Mouse (Mus musculus) splenic B cell, adult 2 months (primary cell): Measurements from ENCODE around the gene 6820408C15Rik.
"Not testable (repeated sequence)": the region's sequence is repeated elsewhere in the genome, so short reads cannot be mapped to it uniquely, and the experiment has no call there.

Experiments used
- DNase-seq: peaks from one replicate; pipeline ENCODE4 v3.0.0-alpha.2; 2011; ENCODE audit warnings: low read depth, low spot score
- H3K27me3 ChIP-seq: 2 replicates; pipeline ENCODE4 v1.6.1; 2012; ENCODE audit warnings: mild to moderate bottlenecking, low read length, moderate library complexity, mixed read lengths; ENCODE audit not compliant: control insufficient read depth, poor library complexity, insufficient read depth, severe bottlenecking
- H3K36me3 ChIP-seq: 2 replicates; pipeline ENCODE4 v1.6.1; 2012; ENCODE audit warnings: mild to moderate bottlenecking, low read length, moderate library complexity, mixed read lengths; ENCODE audit not compliant: control insufficient read depth, poor library complexity, insufficient read depth, severe bottlenecking

Gene 6820408C15Rik

DNA sequence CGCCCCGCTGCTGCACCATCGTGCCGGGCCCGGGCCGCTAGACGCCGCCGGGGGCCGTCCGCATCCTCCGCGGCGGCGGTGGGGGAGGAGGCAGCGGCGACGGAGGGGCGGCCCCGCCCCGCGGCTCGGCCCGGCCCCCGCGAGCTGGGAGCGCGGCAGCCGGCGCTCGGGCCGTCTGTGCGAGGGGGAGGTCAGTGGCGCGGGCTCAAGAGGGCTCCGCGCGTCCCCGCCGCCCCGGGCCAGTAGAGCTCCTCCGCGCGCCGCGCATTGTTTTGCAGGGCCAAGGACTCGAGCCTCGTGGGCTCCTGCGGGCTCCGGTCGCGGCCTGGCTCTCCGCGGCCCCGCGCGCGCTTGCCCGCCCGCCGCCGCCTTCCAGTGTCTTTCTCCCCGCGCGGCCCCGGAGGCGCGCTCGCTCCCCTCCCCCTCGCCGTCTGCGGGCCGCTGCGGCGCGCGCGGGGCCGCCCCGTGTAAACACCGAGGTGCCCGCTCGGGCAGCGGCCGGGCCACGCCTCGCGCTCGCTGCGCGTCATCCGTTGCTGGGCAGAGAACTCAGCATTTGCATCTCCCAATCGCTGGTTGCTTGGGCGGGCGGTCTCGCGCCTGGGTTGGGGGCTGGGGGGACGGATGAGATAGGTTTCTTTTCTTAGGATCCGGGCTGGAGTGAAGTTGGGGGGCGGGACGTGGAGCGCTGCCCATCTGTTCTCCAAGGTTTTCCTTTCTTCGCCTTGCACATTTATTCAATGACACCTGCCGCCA lies 17.5 kb upstream of the 6820408C15Rik start, which contains the start of gene Sox12:
TSS of gene Sox12 (minus strand) at position 384 of the 756 bp plus-strand sequence.
- peak; percentile 97 for DNase-seq
- Histone ChIP-seq H3K36me3 (no peaks in the 10 kb centered on the region), H3K27me3 (no peaks in the 10 kb centered on the region)

DNA sequence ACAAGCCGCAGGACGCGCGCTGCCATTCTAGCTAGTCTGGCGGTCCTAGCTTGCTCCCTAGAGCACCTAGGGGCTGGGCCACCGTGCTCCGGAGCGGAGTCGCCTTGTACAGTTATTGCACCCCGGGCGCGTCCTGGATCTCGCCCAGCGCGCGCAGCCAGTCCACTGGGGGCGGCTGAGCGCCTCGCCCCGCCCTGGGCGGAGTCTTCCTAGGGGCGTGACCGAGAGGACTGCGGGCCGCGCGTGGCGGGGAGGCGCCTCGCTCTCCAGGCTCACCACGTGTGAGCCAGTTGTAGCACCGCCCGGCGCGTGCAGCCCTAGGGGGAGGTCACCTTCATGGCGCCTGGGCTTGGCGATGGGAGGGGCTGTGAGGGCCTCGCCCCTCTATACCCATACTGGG lies 16.7 kb upstream of the 6820408C15Rik start:
- H3K27me3 ChIP-seq: no peaks in the 10 kb centered on the region
- no peaks in the 10 kb centered on the region for H3K36me3 ChIP-seq
- peak; percentile 95 for DNase-seq

GRCm38 (mm10) chr2:152399122-152399542 lies 16.3 kb upstream of the 6820408C15Rik start:
- Histone ChIP-seq H3K36me3 (no peaks in the 10 kb centered on the region), H3K27me3 (no peaks in the 10 kb centered on the region)
- DNase-seq: no peak

DNA sequence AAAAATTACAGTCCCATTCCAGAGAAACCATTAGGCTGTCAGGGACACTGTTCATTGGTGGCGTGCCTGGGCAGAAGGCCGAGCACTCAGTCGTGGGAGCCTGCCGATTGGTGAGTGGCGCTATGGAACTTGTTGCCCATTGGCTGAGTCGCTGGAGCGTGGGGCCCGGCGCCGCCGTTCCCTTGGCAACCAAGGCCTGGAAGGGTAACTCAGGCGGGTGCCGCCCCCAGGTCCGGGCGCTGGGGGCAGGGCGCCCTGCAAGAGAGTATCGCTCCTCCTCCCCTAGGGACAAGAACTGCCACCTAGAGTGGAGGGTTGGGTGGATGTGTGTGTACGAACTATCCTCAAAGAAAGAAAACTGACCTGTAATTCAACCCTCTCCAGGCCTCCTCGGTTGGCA lies 9.3 kb upstream of the 6820408C15Rik start:
- peak; percentile 88 for DNase-seq
- Histone ChIP-seq H3K27me3 (no peaks in the 10 kb centered on the region), H3K36me3 (no peaks in the 10 kb centered on the region)

- no peaks in the 10 kb centered on the region for H3K36me3 ChIP-seq
- no peaks in the 10 kb centered on the region for H3K27me3 ChIP-seq
- no peak for DNase-seq
Observed at GRCm38 (mm10) chr2:152409781-152410180, 5.6 kb upstream of the 6820408C15Rik start.

DNA sequence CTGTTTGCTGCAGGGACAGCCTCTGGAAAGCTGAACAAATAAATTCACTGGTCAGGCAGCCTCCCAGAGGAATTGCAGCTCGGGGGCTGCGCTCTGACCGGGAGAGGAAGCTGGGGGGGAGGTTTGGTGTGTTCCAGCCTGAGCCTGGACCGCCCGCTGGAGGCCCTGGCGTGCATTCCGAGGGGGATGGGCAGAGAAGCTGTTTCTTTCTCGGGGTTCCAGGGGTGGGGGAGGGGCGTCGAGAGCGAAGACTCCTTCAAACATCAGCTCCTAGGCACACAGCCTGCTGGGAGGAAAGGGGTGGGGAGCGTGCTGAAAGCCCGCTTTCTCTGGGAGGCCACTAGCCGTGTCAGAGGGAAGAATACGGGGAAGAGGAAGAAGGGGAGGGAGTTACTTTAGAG lies 4.4 kb upstream of the 6820408C15Rik start:
- no peaks in the 10 kb centered on the region for H3K27me3 ChIP-seq
- no peaks in the 10 kb centered on the region for H3K36me3 ChIP-seq
- DNase-seq: no peak

DNA sequence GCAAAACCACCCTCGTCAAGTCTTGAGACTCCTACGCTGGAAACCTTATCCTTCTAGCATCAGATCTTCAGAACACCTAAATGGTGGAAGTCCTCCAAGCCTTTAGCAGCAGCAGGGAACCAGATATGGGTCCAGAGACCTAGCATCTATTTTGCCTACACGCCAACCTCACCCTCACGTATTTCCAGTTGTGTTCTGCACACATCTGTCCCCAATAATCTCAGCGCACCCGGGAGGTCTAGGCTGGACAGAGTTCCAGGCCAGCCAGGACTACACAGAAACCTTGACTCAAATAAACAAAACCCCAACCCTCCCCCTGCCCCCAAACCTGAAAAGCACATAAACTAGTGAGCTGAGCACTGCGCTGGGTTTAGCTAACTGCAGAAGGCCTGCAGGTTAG lies 3.9 kb upstream of the 6820408C15Rik start:
- no peak for DNase-seq
- Histone ChIP-seq H3K36me3 (no peaks in the 10 kb centered on the region), H3K27me3 (no peaks in the 10 kb centered on the region)

GRCm38 (mm10) chr2:152412526-152413157 lies 2.7 kb upstream of the 6820408C15Rik start:
- DNase-seq: no peak
- no peaks in the 10 kb centered on the region for H3K27me3 ChIP-seq
- no peaks in the 10 kb centered on the region for H3K36me3 ChIP-seq

GRCm38 (mm10) chr2:152413158-152413764 lies 2.1 kb upstream of the 6820408C15Rik start:
- DNase-seq: no peak
- Histone ChIP-seq H3K27me3 (no peaks in the 10 kb centered on the region), H3K36me3 (no peaks in the 10 kb centered on the region)

DNA sequence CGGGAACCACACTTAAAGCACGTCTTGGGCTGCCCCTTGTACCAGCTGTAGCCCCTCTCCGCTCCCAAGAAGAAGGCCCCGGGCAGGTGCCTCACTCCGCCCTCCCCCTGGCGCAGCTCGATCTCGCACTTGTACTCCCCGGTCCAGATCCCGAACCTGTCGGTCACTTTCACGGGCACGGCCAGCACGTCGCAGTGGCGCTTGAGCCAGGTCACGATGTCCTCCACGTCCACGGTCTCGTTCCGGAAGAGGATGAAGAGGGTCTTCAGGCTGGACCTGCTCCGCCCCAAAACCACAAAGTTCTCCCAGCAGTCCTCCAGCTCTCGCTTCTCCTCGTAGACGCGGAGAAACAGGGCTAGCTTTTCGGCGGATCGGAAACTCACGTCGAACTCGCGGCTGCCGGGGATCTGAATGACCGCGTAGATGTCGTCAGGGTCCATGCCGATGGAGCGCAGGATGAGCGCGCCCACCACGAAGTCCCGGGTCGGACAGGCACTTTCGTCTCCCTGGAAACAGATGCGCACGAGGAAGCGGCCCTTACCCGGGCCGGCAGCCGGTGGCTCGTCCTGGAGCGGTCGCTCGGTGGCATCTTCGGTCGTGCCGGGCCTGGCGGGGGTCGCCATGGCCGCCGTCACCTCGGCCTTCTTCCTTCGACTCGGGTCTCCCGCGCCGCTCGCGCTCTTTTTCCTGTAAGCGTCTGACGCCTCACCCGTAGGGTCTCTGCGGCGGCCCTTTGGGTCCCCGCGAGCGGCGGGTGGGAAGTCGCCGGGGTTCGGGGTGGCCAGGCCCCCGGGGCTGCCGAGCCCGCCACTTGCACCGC lies 1.4 kb upstream of the 6820408C15Rik start:
- no peak for DNase-seq
- Histone ChIP-seq H3K36me3 (no peaks in the 10 kb centered on the region), H3K27me3 (no peaks in the 10 kb centered on the region)

- no peaks in the 10 kb centered on the region for H3K36me3 ChIP-seq
- no peaks in the 10 kb centered on the region for H3K27me3 ChIP-seq
- peak; percentile 50 for DNase-seq
Observed at GRCm38 (mm10) chr2:152414591-152415165, 709 bp upstream of the 6820408C15Rik start, which contains the start of gene Zcchc3. Gene Zcchc3, minus strand, starts transcription at chr2:152415027.

DNA sequence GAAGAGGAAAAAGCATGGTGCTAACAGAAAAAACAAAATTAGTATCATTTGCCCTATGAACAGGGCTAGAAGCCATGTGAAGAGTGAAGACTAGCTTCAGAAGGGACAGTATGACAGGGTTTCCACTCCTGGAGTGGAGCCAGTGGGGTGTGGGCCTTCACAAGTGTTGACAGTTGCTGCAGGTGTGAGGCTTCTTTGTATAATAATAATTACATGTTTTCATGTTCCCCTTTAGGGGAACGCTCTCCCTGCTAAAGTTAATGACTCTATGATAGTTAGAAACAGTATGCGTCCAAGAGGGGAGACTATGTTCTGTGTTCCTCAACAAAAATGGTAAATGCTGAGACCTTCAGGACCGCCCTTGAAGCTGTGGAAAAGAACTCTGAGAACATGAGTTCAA lies 399 bp downstream of the 6820408C15Rik start:
- H3K27me3 ChIP-seq: no peaks in the 10 kb centered on the region
- DNase-seq: no peak

DNA sequence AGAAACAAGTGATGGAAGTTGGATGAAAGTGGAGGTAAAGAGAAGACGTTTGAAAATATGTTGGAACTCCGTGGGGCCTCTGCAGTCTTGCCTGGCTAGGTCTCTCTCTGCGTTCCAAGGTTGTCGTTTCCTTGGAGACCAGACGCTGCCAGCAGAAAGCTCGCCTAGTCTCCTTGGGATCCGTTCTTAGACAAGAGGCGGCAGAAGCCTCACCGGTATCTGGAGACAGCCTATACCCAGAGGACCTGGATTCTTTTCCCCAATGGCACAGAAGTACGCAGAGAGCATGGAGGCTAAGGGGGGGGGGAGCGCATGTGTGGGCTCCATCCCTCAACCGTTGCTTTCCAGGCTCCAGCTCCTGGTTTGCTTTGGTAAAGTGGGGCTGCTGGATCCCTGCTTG lies 12.1 kb downstream of the 6820408C15Rik start:
- Histone ChIP-seq H3K36me3 (no peaks in the 10 kb centered on the region), H3K27me3 (no peaks in the 10 kb centered on the region)
- no peak for DNase-seq

More for the DNA sequence above, 399 bp downstream of the 6820408C15Rik start:
- no peaks in the 10 kb centered on the region for H3K36me3 ChIP-seq

DNA sequence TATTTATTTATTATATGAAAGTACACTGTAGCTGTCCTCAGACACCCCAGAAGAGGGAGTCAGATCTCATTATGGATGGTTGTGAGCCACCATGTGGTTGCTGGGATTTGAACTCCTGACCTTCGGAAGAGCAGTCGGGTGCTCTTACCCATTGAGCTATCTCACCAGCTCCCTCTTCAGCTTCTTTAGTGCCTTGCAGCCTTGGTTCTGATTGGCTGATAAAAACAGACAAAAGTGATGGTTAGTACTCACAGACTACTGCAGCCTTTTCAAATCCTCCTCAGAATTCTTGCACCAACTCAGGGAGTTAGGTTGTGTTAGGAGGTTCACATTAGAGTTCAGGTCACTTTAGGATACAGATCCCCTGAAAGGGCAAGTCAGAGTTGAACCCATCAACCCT lies 13.1 kb downstream of the 6820408C15Rik start:
- DNase-seq: peak; percentile 16
- H3K36me3 ChIP-seq, H3K27me3 ChIP-seq: not testable (repeated sequence)
